Mouse (Mus musculus) spleen, postnatal 14 days (tissue): ENCODE data around the gene Atg7.

ENCODE experiments used
- DNase-seq, 2 experiments: peaks; one replicate each; pipeline ENCODE4 v3.0.0; 2021 to 2022; ENCODE audit warnings: low spot score in 2 of 2

Atg7 gene

GRCm38 (mm10) chr6:114854368-114854767 lies 211.5 kb downstream of the Atg7 start:
- no peak for DNase-seq

DNA sequence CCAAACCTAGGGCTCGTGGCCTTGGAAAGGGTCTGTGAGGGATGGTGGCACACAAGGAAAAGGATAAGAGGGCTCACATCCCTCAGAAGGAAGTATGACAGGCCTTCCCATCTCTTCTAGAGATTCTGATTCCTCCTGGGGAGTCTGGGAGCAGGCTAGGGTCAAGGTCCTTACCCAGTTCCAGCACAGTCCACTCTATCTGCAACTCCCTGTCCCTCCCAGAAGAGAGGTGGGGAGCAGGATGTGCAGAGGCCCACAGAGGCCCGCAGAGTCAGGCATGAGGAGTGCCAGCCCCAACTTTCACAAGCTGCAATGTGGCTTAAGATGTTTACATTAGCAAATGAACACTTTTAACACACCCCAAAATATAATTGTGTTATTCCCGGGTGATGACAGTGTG lies 212.7 kb downstream of the Atg7 start:
- no peak for DNase-seq

- no peak for DNase-seq
Measured at GRCm38 (mm10) chr6:114856501-114856900, 213.6 kb downstream of the Atg7 start.

- no peak for DNase-seq
Measured at GRCm38 (mm10) chr6:114857996-114858721, 215.3 kb downstream of the Atg7 start.

GRCm38 (mm10) chr6:114858722-114859053 lies 215.8 kb downstream of the Atg7 start:
- no peak for DNase-seq

DNA sequence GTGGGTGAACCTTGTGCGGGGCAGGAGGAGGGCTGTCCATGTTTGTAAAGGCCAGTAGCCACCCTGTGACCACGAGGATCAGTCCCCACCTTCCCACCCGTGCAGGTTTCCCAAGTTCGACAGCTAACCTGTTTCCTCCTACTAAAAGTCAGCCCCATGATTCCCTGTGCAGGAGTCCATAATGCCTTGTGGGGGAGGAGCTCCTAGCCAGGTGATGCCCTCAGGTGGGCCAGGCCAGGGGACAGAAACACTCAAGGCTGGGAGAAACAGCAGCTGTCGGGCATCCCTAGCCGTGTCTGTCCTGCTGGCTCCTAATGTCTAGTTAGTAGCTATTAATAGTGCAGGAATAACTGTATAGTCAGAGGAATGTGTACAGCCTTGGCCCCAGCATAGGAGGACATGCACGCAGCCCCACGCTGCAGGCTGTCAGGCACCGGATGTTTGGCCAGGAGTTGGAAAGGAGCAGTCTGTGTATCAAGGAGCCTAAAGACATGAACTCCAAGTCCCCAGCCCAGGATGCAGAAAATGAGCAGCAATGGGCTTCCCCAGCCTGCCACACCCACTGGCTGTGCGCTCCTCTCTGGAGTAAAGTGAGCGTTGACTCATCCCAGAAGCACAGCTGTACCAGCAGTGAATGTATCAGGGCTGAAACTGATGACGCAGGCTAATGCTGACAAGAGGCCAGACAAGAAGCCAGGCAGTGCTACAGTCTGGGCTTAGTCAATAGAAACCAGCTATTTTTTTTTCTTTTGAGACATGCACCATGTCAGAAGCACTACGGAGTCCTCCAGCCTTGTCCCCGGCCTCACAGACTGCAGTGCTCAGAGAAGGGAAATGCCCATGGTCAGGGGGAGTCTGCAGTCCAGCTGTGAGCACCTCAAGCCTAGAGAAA lies 218.0 kb downstream of the Atg7 start:
- no peak for DNase-seq

- no peak for DNase-seq
Measured at GRCm38 (mm10) chr6:114861591-114861990, 218.7 kb downstream of the Atg7 start.

GRCm38 (mm10) chr6:114862046-114862445 lies 219.1 kb downstream of the Atg7 start:
- no peak for DNase-seq

DNA sequence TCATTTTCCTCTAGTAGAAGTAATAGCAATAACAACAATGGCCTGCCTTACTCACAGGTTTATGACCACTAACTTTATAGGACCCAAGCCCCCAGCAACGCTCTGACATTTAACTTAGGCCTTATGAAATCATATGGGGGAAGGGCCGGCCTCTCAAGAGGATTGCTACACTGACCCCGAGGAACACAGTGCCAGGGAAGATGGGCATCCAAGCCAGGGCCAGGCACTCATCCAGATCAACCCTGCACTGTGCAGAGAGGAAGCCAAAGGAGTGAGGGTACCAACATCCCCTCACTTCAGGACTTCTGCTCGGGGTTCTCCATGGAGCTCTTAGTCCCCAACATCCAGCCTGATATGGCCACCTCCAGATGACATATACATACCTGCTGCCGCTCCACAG lies 220.6 kb downstream of the Atg7 start:
- DNase-seq = no peak

DNA sequence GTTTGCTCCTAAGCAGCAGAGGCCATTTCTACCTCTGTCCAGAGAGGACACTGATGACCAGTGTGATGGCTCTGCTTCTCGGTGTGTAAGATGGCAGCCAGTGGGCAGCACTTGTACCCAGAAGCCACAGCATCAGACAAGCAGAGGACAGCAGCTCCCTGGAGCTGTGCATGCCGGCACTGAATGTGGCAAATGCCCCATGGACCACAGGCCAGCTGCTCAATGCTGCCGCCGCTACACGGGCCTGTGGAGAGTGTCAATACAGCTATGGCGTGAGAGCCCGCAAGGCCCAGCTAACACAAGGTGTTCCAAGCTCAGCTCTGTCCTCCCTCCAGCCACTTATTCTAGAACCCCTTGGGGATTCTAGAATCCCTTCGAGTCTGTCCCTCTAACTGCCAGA lies 221.5 kb downstream of the Atg7 start:
- no peak for DNase-seq

- DNase-seq = no peak
Measured at GRCm38 (mm10) chr6:114866078-114866477, 223.2 kb downstream of the Atg7 start.

DNA sequence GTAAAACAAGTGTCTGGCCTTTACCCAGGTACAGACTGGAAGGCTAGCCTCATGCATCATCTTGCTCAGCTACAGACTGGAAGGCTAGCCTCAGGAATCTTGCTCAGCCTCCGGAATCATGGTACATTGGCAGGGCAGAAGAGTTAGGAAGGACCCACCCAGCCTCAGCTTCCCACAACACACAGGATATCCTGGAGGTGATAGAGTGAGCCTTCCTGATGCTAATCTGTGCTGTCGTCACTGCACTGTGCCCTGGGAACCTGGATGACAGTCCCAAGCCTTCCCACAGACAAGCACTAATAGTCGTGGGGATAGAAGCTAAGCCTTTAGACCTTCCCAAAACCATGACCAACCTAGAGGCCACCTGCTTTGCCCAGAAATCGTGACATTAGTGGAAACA lies 223.7 kb downstream of the Atg7 start:
- no peak for DNase-seq

- DNase-seq = no peak
Measured at GRCm38 (mm10) chr6:114868656-114869055, 225.8 kb downstream of the Atg7 start.

- no peak for DNase-seq
Measured at GRCm38 (mm10) chr6:114869501-114870076, 226.7 kb downstream of the Atg7 start.

DNA sequence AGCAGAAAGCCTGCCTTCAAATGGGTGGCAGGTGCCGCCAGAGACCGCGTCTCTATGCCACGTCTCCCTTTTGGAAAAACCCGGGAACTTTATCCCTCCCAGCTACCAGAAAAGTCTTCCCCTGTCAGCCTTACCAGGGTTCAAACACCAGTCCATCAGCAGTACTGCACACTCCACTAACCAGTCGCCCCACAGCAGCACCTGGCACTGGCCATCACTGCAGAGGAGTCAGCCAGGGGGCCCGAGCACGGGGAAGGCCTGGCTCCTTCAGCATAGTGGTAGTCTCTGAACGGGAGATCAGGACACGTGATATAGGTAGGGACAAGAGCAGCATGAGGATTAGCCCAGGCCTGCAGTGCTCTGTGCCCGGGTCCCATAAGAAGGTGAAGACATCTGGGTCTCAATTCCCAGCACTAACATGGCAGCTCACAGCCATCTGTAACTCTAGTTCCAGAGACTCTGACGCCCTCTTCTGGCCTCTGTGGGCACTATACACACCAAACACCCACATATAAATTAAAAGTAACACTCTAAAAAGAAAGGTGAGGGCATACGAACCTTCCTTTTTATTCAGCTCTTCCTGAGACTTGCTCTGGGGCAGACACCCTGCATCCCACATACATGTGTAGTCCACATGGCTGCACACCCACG lies 228.2 kb downstream of the Atg7 start:
- DNase-seq = no peak

DNA sequence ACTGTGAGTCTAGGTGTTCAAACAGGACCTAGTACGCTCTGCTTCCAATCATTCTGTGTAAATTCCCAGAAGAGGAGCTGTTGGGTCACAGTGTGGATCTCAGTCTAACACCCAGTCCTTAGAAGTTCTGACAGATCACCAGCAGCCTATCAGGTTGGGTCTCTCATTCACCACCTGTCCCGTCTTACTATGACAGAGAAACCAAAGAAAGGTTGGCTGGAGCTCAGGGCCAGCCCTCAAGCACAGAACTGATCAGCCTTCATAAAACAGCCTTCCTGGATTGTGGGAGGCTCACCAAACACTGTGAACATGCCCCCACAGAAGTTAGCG lies 230.9 kb downstream of the Atg7 start:
- DNase-seq = no peak

GRCm38 (mm10) chr6:114874138-114874928 lies 231.4 kb downstream of the Atg7 start:
- DNase-seq = no peak

DNA sequence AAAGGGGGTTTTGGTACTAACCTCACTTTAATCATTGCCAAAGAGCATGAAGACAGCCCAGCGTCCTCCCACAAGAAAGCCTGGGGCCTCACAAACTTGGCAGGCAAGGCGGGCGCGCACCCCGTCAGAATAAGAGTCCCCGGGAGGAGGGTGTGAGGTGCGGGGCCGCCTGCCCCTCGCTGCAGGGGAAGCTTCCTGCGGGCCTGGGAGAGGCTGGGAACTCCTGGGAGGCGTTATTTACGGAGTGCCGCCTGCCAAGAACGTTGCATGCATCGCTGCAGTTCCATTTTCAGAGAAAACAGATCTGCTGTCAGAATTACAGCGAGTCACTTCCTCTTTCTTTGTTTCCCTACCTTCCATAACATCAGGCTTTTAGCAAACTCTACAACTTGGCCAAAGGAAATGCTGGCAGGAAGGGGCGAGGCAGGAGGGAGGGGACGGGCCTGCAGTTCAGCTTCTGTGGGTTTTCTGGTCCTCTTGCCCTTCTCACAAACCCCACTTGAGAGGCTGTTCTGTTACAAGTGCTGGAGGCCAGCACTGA lies 232.2 kb downstream of the Atg7 start:
- DNase-seq = peak; percentile 66 to 78

DNA sequence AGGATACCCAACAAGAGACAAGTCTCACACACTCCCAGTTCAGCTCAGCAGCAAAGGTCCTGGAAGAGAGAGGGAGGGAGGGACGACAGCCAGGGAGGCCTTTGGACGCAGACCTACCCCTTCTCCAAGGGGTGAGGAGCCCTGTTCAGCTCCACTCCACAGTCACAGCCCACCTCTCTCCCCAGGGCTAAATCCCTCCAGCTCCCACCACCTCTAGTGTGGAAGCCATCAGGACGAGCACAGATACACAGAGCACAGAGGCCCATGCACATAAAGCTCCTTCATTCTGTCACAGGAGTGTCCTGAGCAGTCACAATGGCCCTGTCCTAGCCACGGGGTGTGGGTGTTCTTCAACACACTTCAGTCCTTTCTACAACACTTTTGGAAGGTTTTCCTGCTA lies 233.1 kb downstream of the Atg7 start:
- no peak for DNase-seq

- DNase-seq = no peak
Measured at GRCm38 (mm10) chr6:114876546-114876945, 233.6 kb downstream of the Atg7 start.

DNA sequence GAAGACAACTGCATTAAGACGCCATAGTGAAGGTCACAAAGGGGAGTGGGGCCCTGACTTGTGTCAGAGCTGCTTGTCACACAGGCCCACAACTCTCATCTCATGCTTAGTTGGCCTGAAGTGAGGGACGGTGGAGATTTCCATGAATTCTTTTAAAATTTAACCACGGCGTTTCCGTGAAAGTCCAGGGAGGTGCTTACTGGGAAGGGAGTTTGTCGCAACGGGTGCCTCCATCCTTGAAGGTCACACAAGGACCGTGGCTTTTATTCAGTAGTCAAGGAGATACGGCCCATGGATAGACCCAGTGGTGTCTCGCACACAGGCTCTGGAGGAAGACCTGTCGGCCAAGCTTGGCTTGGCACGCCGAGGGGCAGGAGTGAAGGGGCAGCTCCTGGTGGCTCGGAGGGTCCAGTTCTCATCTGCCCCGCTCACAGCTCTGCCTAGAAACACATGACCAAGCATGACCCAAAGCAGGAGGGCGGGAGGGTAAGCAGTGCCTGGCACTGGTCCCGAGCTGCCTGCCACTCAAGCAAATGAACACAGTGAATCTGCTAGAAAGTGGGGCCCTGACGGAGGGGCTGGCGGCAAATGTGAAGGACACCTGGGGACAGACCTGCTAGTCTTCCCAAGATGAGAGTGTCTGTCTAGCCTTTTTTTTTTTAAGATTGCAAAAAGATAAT lies 236.1 kb downstream of the Atg7 start:
- DNase-seq = no peak
